Mouse (Mus musculus) CD4-positive helper T cell, adult 2 months (primary cell): ENCODE measurements around the gene Rsph3a.
A peak's percentile ranks its signal among the peaks of the same experiment; 100 is the strongest.

ENCODE experiments used
- DNase-seq: peaks from one replicate; pipeline ENCODE4 v3.0.0-alpha.2; 2012; ENCODE audit warnings: low read depth, missing footprints, low spot score

Gene Rsph3a

DNA sequence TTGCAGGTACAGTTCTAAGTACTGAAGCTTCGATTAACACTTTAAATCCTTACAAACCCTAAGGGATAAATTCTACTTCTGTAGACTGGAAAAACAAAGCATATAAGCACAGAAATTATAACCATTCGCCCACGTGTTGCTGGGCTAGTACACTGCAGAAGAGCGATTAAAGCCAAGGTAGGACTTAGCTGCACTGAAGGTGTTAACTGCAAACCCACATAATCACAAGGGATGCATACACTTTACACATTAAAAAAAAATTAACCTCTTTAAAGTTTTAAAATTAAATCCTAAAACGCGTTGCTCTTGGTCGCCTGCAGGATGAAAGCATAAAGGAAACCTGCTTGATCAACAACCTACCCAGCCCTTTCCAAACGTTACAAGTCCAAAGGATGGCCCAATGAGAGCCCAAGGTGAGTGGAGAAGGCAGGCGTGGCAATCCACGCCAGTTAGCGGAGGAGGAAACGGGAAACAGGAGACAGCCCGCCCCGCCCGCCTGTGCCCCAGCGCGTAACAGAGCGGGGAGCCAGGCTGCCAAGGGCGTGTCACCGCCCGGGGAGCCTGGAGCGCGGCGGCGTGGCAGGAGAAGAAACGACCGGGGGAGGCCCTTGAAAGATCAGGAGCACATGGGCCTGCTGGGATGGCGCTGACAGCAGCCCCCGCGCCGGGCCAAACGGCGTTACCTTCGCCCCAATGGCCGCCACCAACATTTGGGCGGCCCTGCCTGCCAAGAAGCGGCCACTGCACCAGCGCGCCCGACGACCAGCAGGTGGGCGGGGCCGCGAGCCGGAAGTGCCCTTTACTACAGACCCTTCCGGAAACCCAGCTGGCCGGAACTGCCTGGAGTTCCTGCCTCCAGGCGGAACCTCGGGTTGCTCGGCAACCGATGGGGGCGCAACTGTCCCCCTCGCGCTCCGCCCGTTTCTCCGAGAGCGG is at the start of gene Rsph3a:
Gene Rsph3a (plus strand): TSS at position 498 of the 936 bp plus-strand sequence.
- DNase-seq = peak; percentile 80

DNA sequence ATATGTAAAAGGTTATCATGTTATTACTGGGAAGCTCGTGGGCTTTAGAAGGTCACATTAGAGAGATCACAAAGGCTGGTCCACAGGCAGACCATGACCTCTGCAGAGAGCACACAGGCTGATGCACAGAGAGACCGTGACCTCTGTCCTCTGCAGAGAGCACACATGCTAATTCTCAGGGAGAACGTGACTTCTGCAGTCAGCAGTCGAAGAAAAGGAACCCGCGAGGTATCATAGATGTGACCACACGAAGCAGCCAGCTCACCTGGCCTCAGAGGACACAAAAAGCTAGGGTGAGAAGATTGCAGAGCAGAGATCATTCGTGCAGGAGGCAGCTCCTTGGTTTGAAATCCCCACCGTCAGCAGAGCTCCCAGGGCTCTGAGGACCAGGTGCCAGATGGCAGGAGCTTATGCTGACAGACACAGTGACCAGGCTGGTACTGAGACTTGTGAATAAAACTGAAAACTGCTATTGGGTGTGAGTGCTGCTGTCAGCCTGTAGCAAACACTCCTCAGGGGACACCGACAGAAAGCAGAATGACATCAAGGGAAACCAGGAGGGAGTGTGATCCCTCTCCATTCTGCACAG is 49.3 kb upstream of the Rsph3a start:
- no peak for DNase-seq

GRCm38 (mm10) chr17:7897120-7897519 is 48.3 kb upstream of the Rsph3a start:
- DNase-seq = peak; percentile 48

GRCm38 (mm10) chr17:7897756-7898155 is 47.7 kb upstream of the Rsph3a start:
- DNase-seq = no peak

- no peak for DNase-seq
Observed at GRCm38 (mm10) chr17:7899233-7899632, 46.2 kb upstream of the Rsph3a start.

DNA sequence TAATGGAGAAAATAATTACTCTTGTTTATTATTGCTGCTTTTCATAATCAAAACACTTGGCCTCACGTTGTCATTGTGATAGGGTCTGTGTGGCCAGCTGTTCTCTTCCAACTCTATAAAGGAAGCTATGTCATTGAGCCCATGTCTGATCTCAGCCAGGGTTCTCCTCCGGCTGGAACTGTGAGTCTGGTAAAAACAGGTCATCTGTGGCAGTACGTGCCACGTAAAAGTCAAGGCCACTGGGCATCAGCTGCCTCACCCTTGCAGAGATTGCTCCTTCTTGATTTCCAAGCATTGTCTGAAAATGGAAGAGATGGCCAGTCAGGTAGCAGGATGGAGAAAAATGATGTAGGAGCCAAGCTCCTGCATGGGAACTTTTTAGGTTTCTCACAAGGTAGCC is 45.5 kb upstream of the Rsph3a start:
- DNase-seq = no peak

- no peak for DNase-seq
Observed at GRCm38 (mm10) chr17:7901536-7901935, 43.9 kb upstream of the Rsph3a start.

DNA sequence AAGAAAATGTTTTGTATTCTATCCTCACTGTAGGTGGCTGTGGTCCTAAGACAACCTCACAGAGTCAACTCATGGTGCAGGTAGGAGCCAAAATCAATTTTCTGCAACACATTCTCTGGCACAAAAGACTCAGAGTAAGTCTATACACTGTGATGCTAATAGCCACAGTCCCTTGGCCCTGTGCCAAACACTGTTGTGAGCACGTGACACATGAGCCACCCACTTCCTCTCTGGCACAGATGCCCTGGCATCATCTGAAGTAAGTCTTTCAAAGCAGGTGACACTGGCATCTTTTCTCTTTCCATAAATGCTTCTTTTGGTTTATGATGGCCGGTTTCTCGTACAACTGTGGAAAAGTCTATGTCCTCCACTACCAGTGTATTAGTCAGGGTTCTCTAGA is 43.1 kb upstream of the Rsph3a start:
- peak; percentile 90 for DNase-seq

DNA sequence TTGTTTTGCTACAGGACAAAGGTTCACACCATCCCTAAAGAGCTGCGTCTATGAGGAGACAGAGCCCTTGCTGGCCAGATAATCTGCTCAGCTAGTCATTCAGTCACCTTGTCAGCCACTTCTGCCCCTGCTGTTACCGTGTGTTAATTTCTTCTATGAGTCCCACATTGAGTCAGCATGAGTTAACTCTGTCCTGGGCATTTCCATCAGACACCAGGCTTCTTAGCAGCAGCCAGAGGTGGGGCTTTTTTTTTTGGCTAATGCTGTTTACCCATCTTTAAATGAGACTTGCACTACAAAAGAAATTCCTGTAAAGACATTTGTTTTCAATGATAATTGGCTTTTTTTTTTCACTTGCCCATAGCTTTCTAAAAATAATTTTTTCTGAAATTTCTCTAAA is 40.4 kb upstream of the Rsph3a start:
- peak; percentile 32 for DNase-seq

DNA sequence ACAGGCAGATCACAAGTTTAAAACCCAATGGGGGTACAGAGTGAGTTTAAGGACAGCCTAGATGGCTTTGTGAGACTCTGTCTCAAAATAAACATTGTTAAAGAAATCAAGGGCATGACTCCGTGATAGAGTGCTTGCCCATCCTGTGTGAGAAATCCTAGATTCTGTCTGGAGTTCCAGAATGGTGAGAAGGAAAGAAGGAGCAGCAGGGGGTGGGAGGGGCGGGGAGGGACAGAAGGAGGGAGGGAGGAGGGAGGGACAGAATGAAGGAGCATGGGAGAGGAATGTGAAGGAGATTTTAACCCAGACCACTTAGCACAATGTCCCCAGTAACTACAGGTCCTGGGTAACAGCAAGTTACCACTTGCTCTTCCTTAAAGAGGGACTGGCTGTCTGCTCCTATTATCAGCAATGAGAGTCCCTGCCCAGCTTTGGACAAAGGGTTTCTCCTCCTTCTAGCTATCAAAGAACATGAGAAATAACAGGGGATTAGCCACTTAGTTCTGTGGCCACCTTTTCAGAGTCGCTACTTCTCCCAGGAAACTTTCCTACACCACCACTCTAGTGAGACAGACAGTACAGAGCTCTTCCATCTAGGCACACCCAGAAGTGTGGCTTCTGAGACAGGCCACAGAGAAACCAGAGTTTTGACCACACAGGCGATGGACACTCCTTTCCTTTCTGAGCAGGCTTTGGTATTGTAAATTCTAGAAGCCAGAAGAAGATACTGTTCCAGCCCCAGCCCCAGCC is 39.3 kb upstream of the Rsph3a start:
- DNase-seq = peak; percentile 41

GRCm38 (mm10) chr17:7914596-7915227 is 30.7 kb upstream of the Rsph3a start:
- DNase-seq = no peak

DNA sequence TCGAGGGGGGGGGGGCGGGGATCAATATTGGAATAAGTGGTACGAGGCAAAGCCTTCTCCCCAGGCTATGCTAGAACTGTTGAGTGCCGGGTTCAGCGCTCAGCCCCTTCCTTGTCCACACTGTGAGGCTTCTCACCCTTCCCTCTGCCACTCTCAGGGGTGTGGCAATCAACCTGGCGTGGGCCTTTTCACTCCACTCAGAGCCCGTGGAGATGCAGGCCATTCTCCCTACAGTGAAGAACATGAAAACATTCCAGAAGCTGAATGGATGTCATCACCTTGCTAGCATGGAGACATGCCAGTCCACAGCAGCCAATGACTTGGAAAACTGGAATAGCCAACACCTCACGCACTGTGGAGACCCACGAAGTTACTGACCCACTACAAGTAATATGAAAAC is 29.6 kb upstream of the Rsph3a start:
- no peak for DNase-seq

DNA sequence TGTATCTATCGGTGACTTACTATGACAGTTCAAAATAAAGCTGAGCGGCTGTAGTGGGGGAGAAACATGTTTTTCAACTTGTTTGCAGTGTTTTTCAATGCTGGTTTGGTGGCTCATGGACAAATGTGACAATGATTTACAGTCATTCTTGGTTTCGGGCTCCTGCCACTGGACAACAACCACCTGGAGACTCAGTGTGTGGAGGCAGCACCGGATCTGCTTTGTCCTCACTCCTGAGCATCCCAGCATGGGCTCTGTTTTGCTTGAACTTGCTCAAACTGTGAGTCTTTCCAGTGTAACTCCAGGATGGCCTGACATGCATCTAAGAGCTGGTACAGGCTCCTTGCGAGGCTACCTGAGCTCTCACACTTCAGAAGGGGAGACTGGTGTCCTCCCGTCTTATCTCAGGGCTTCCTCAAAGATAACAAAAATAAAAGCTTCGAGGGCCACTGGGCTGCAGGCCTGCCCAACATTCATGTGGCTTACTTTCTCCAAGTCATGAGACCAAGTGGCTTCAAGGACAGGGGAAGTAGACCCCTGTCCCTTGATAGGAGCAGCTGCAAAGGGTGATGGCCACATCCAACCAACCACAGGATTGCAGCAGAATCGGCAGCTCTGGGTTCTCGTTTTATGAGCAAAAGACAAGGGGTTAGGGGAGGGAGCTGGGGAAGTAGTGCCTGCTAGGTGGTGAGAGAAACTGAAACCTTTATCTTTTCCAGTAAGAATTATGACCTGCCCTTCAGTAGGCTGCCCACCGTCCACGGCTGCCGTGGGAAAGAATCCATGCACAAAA is 28.4 kb upstream of the Rsph3a start:
- DNase-seq = no peak

DNA sequence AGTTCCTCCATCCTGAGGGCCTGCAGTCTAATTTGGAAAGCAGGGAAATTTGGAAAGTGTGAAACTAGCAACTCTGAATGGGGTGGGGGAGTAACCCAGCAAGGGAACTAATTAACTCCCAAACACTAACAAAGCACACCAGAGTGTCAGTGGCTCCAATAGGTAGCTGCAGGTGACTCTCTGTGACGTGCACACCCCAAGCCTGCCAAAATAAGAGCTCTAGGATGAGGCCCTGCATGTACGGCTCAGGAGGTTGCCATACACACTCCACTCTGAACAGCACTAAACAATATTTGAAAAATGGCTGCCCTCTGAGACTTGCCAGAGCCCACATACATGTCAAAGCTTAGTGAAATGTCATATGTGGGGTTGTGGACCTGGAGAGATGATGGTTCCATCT is 27.1 kb upstream of the Rsph3a start:
- no peak for DNase-seq

- DNase-seq = no peak
Observed at GRCm38 (mm10) chr17:7919209-7919608, 26.2 kb upstream of the Rsph3a start.

GRCm38 (mm10) chr17:7922564-7922963 is 22.9 kb upstream of the Rsph3a start:
- DNase-seq = no peak

DNA sequence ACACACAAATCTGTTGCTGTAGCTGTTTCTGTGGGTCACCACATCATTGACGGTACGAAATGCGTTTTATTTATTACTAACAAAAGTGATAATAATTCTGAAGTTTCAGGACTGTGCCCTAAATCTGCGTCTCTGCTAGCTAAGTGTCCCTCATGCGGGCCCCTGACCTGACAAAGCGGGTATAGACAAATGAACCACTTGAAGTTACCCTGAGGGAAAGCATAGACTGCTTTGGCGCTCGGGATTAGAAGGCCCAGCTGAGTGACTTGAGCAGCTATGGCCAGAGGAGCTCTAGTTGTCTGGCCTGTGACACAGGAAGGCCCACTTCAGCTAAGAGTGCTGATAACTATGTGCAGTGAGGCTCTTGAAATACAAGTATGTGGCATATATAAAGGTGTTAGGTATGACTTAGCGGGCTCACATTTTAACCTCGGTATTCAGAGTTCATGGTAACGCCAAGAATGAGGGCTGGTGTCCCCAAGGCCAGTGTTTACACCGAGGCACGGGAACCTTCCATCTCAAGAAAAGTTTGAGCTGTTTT is 21.2 kb upstream of the Rsph3a start:
- DNase-seq = no peak

DNA sequence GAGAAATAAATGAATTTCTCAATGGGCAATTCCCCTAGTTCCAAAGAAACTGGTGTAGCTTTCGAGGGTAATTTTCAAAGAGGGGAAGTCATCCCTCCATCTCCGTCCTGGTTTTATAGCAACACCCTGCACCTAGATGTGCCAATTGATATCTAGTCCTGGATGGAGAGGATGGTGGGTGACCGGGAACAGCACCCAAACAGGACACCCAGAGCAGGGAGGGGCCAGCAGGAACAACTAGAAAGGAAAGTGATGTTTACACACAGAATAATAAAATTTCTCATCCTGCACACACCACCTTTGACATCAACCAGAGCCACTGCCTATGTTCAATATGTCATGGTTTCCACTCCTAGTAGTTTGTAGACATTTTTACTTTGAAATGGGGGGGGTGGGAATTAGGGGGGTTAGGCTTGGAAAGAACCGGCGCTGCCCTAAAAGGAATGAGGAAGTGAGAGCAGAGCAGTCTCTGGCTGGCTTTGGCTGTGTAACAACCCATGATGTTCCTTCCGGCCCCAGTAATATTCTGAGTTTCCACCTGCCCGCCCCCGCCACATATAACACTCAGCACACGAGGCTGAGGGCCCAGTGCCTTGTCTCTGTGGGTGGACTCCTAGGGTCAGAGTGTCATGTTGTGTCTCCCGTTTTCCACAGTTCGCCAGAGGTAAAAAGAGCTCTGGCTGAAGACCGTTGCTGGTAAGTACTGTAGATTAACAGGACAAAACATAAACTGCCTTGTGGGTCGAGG is 19.8 kb upstream of the Rsph3a start, which contains the start of gene Tagap:
Gene Tagap (plus strand): TSS at position 588 of the 748 bp plus-strand sequence.
- DNase-seq = peak; percentile 87

DNA sequence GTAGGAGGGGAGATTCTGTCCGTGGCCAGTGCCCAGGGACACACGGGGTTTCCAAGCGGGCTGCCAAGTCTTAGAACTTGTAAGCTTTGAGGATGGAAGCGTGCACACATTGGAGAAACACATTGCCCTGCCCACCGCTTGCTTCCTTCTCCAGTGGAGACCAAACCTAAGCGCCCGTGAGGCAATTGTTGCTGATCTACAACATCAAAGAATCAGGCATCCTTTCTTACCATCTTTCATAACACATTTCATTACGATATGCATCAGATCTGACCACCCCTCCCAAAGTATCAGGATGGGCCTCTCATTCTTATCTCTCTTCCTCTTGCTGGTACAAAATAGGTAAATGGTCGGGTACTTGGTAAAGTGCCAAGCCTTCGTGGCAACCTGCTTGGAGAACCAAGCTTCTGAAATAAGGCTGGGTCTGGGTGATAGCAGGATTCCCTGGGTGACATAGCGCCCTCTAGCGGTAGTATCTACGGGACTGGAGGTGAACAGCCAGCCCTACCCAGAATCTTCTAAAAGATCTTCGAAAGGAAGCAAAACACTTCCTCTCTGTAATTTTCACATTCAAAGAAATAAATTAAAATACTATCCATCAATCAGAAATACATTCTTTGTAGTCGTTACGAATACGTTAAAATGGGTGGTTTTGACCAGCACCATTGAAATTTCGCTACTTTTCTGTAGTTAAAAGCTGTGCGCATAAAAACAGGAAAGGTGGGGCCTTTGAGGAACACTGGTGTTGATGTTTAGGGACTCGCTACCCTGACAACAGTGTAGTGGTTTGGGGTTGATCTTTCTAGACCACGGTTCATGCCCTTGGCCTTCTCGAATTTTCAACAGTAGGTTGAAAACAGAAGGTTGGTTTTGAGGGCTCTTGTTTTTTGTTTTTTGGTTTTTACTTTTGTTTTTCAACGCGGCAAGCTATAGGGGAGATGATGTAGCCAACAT is 17.6 kb upstream of the Rsph3a start:
- DNase-seq = peak; percentile 95
